Mouse (Mus musculus): ENCODE results near the gene Fam221a. TPM values are rescaled to one million over a fixed set of nuclear protein-coding genes. Genes with fewer than 3 reads are reported as not detected.

Gene Fam221a
- polyA plus RNA-seq, 1 experiment, result 0.83 TPM

DNA sequence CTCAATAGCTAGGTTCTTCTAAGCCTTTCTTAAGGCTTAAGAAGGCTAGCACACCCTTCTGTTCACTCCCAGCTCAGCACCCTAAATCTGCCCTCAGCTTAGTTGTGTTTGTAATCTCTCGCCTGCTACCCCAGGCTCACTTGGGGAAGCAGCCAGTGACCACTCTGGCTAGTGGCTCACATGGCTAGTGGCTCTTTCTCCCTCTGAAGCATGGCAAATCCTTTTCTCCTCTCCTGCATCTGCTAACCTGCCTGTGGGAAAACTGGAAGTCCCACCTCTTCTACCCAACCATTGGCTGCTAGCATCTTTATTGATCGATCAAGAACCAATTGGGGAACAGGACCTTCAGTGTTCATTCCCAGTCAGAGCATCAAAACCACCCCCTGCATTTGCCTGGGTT lies 43.0 kb upstream of the Fam221a start:
- Histone ChIP-seq H3K4me3 (ENCODE audit: extremely low read depth, insufficient read depth, insufficient read length) (no peak overlapping the region), H3K4me1 (ENCODE audit: control insufficient read depth, insufficient read depth, insufficient read length) (no peaks in the 10 kb centered on the region), H3K27ac (ENCODE audit: insufficient read depth, low read length) (no peak overlapping the region), H3K36me3 (ENCODE audit: control insufficient read depth, insufficient read depth, low read length) (no peaks in the 10 kb centered on the region), H3K27me3 (ENCODE audit: control insufficient read depth, insufficient read depth, low read length) (no peaks in the 10 kb centered on the region)
- DNase-seq (ENCODE audit: low read depth in 1 of 2, low spot score in 2 of 2), result no peak
- TF ChIP-seq POLR2A (IDR thresholded peaks at IDR 0.05; ENCODE audit: low read depth, low read length) (no peak), CTCF (IDR thresholded peaks at IDR 0.05; ENCODE audit: extremely low read depth, insufficient read depth, insufficient read length, insufficient replicate concordance) (no peak)
- 85% methylated on average over 2 of the region's 2 CpGs for WGBS

DNA sequence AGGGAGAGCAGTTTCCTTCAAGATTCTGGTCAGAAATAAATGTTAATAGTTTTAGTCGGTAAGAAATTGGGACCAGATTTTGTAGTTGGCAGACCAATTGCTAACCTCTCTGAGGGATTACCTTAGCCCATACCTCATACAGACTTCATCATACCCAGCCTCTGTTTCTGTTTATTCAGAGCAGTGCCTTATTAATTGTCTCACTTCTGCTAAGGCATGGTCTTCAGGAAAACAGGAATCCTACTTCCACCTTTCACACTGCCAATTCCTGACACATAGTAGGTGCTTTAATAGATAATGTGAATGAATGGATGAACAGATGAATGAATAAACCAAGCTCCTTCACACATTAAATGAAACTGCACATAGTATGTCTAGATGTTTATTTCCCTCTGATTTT lies 42.2 kb upstream of the Fam221a start:
- H3K4me3 ChIP-seq (ENCODE audit: extremely low read depth, insufficient read depth, insufficient read length), result no peak overlapping the region
- H3K27ac ChIP-seq (ENCODE audit: insufficient read depth, low read length), result no peak overlapping the region
- DNase-seq (ENCODE audit: low read depth in 1 of 2, low spot score in 2 of 2), result no peak
- no peak for TF ChIP-seq POLR2A (IDR thresholded peaks at IDR 0.05; ENCODE audit: low read depth, low read length)
- TF ChIP-seq CTCF (IDR thresholded peaks at IDR 0.05; ENCODE audit: extremely low read depth, insufficient read depth, insufficient read length, insufficient replicate concordance), result no peak
- H3K36me3 ChIP-seq (ENCODE audit: control insufficient read depth, insufficient read depth, low read length), result no peaks in the 10 kb centered on the region
- no peaks in the 10 kb centered on the region for H3K4me1 ChIP-seq (ENCODE audit: control insufficient read depth, insufficient read depth, insufficient read length)
- no peaks in the 10 kb centered on the region for H3K27me3 ChIP-seq (ENCODE audit: control insufficient read depth, insufficient read depth, low read length)
- 75% methylated on average over 1 of the region's 1 CpGs for WGBS

DNA sequence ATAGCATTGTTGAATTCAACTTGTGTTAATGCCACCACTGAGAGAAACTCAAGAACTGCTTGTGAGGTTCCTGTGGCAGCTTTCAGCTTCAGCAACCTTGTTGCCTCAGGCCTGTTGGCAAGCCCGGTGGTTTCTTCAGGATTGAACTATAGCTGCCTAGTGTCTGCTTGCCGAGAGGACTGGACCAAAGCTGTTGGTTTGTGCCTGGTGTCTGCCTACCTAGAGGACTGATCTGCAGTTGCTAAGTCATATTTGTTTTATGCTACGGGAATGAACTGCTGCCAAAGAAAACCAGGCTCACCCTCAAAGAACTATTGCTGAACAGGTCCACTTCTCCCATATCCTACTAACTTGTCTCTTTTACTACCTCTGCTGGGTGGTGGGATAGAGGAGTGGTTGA lies 40.7 kb upstream of the Fam221a start:
- Histone ChIP-seq H3K4me1 (ENCODE audit: control insufficient read depth, insufficient read depth, insufficient read length) (no peaks in the 10 kb centered on the region), H3K27me3 (ENCODE audit: control insufficient read depth, insufficient read depth, low read length) (no peaks in the 10 kb centered on the region), H3K4me3 (ENCODE audit: extremely low read depth, insufficient read depth, insufficient read length) (no peak overlapping the region), H3K36me3 (ENCODE audit: control insufficient read depth, insufficient read depth, low read length) (no peaks in the 10 kb centered on the region), H3K27ac (ENCODE audit: insufficient read depth, low read length) (no peak overlapping the region)
- no peak for DNase-seq (ENCODE audit: low read depth in 1 of 2, low spot score in 2 of 2)
- TF ChIP-seq POLR2A (IDR thresholded peaks at IDR 0.05; ENCODE audit: low read depth, low read length) (no peak), CTCF (IDR thresholded peaks at IDR 0.05; ENCODE audit: extremely low read depth, insufficient read depth, insufficient read length, insufficient replicate concordance) (no peak)
- 86% methylated on average over 3 of the region's 3 CpGs for WGBS

DNA sequence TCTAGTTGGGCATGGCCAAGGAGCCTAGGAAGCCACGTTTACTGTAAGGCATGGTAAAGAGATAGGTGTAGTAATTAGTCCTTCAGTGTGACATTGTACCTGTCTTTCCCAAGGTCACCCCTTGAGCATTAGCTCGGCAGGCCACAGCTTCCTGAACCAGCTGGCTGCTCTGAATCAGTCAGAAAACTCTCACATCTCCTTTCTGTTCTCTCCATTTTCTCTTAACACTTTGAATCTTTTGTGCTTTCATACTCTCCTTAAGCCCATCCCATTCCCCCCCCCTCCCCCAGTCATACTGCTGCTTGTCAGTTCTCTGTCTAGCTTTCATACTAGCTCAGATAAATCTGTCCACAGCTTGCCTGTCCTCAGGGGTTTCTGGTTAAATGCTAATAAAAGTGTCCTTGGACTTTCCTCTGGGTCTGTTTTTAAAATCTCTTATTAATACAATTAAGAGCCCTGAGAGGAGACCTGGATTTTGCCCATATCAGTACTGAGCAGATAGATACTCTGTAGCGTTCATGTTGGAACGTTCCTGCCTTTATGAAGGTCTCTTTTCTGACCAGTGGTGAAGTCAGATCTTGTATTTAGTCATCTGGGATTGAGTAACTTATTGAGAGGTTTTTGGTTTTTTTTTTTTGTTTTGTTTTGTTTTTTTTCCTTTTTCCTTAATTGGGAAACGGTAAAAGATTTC lies 36.0 kb upstream of the Fam221a start:
- Histone ChIP-seq H3K4me3 (ENCODE audit: extremely low read depth, insufficient read depth, insufficient read length) (no peak overlapping the region), H3K4me1 (ENCODE audit: control insufficient read depth, insufficient read depth, insufficient read length) (no peaks in the 10 kb centered on the region), H3K36me3 (ENCODE audit: control insufficient read depth, insufficient read depth, low read length) (0 out of 2 replicates have a peak, but pooled peaks cover 1% of the 10 kb centered on the region), H3K27ac (ENCODE audit: insufficient read depth, low read length) (no peak overlapping the region), H3K27me3 (ENCODE audit: control insufficient read depth, insufficient read depth, low read length) (no peaks in the 10 kb centered on the region)
- TF ChIP-seq CTCF (IDR thresholded peaks at IDR 0.05; ENCODE audit: extremely low read depth, insufficient read depth, insufficient read length, insufficient replicate concordance) (no peak), POLR2A (IDR thresholded peaks at IDR 0.05; ENCODE audit: low read depth, low read length) (no peak)
- WGBS, result 73% methylated on average over 5 of the region's 5 CpGs
- DNase-seq (ENCODE audit: low read depth in 1 of 2, low spot score in 2 of 2), result no peak

DNA sequence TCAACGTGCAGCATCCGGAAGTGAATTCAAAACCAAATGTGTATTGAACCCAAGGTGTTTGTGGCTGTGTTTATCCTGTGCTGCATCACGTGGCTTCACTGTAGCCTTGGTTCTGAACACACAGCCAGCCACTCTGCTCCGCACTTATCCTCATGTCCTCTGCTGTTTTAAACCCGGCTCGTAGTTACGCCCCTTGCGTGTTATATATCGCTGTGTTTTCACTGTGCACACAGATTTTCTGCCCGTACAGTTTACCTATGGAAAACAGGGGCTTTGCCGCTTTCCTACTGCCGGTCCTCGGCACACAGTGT lies 35.5 kb upstream of the Fam221a start:
- WGBS, result 88% methylated on average over 13 of the region's 13 CpGs
- Histone ChIP-seq H3K4me3 (ENCODE audit: extremely low read depth, insufficient read depth, insufficient read length) (no peak overlapping the region), H3K4me1 (ENCODE audit: control insufficient read depth, insufficient read depth, insufficient read length) (no peaks in the 10 kb centered on the region), H3K27ac (ENCODE audit: insufficient read depth, low read length) (no peak overlapping the region), H3K27me3 (ENCODE audit: control insufficient read depth, insufficient read depth, low read length) (no peaks in the 10 kb centered on the region), H3K36me3 (ENCODE audit: control insufficient read depth, insufficient read depth, low read length) (0 out of 2 replicates have a peak, but pooled peaks cover 1% of the 10 kb centered on the region)
- no peak for DNase-seq (ENCODE audit: low read depth in 1 of 2, low spot score in 2 of 2)
- TF ChIP-seq POLR2A (IDR thresholded peaks at IDR 0.05; ENCODE audit: low read depth, low read length) (no peak), CTCF (IDR thresholded peaks at IDR 0.05; ENCODE audit: extremely low read depth, insufficient read depth, insufficient read length, insufficient replicate concordance) (no peak)

DNA sequence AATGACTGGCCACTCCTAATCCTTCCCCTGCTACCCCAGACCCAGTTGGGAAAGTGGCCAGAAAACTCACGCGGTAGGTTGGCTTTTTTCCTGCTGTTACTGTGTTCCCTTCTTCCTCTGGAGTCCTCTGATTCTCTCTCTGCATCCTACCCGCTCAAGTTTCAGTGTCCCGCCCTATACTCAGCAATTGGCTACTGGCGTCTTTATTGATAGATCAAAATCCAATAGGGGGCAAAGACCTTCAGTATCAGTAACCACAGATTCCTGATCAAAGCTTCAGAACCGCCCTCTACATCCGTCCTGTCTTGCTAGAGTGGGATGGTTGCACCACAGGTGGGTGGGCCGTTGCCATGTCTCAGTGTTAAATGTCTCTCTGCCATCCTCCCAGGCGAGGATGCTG lies 29.0 kb upstream of the Fam221a start:
- H3K27ac ChIP-seq (ENCODE audit: insufficient read depth, low read length), result no peak overlapping the region
- H3K4me1 ChIP-seq (ENCODE audit: control insufficient read depth, insufficient read depth, insufficient read length), result no peaks in the 10 kb centered on the region
- WGBS, result 80% methylated on average over 9 of the region's 9 CpGs
- H3K4me3 ChIP-seq (ENCODE audit: extremely low read depth, insufficient read depth, insufficient read length), result no peak overlapping the region
- no peaks in the 10 kb centered on the region for H3K27me3 ChIP-seq (ENCODE audit: control insufficient read depth, insufficient read depth, low read length)
- H3K36me3 ChIP-seq (ENCODE audit: control insufficient read depth, insufficient read depth, low read length), result peaks cover 1% of the 10 kb centered on the region; the same call in 1 of the 2 replicates
- TF ChIP-seq POLR2A (IDR thresholded peaks at IDR 0.05; ENCODE audit: low read depth, low read length) (no peak), CTCF (IDR thresholded peaks at IDR 0.05; ENCODE audit: extremely low read depth, insufficient read depth, insufficient read length, insufficient replicate concordance) (no peak)
- no peak for DNase-seq (ENCODE audit: low read depth in 1 of 2, low spot score in 2 of 2)

DNA sequence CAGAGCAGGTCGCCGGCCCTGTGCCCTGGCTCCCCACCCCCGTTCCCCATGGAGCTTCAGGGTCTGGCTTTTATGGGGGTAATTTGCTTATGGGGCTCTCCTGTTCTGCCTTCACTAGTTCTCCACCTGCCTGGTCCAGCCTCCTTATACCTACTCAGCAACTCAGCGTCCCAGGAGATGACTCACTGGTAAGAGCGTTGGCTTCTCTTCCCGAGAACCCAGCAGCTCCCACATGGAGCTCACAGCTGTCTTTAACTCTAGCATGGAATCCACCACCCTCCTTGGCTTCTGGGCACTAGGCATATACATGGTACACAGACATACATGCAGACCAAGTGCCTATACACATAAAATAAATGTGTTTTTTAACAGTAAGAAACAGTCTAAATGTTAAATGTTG lies 28.4 kb upstream of the Fam221a start:
- no peak overlapping the region for H3K27ac ChIP-seq (ENCODE audit: insufficient read depth, low read length)
- WGBS, result 89% methylated on average over 6 of the region's 6 CpGs

More for the DNA sequence above, 28.4 kb upstream of the Fam221a start:
- no peak for DNase-seq (ENCODE audit: low read depth in 1 of 2, low spot score in 2 of 2)
- H3K27me3 ChIP-seq (ENCODE audit: control insufficient read depth, insufficient read depth, low read length), result no peaks in the 10 kb centered on the region
- H3K36me3 ChIP-seq (ENCODE audit: control insufficient read depth, insufficient read depth, low read length), result peaks cover 1% of the 10 kb centered on the region; the same call in 1 of the 2 replicates
- H3K4me3 ChIP-seq (ENCODE audit: extremely low read depth, insufficient read depth, insufficient read length), result no peak overlapping the region
- TF ChIP-seq CTCF (IDR thresholded peaks at IDR 0.05; ENCODE audit: extremely low read depth, insufficient read depth, insufficient read length, insufficient replicate concordance), result no peak
- TF ChIP-seq POLR2A (IDR thresholded peaks at IDR 0.05; ENCODE audit: low read depth, low read length), result no peak
- H3K4me1 ChIP-seq (ENCODE audit: control insufficient read depth, insufficient read depth, insufficient read length), result no peaks in the 10 kb centered on the region

All from spleen, adult 2 months (tissue).